Mouse (Mus musculus) lung, postnatal 0 days (tissue): ENCODE measurements around the gene Gm20929. TPM values are rescaled to one million over a fixed set of nuclear protein-coding genes. Genes with fewer than 3 reads are reported as not detected.
"Not testable (repeated sequence)": the region's sequence is repeated elsewhere in the genome, so short reads cannot be mapped to it uniquely, and the experiment has no call there.

Experiments used
- ATAC-seq: fragments of 200-750 bp; cut with Nextera tagmentation; 2 replicates; pipeline ENCODE4 v1.8.0; 2017; ENCODE audit warnings: moderate library complexity
- DNase-seq: peaks from one replicate; pipeline ENCODE4 v3.0.0-alpha.2; 2016; ENCODE audit warnings: low spot score
- H3K27ac ChIP-seq: fragments of 300-500 bp; sonication (generic); 2 replicates; pipeline ENCODE4 v1.5.1; 2014; ENCODE audit warnings: antibody characterized with exemption, mild to moderate bottlenecking, low read length, mixed read lengths
- H3K27me3 ChIP-seq: fragments of 300-500 bp; sonication (generic); replicated peaks from 2 replicates; pipeline ENCODE4 v1.6.1; 2014; ENCODE audit warnings: low read length, mixed read lengths; ENCODE audit not compliant: insufficient read depth
- H3K36me3 ChIP-seq: fragments of 300-500 bp; sonication (generic); 2 replicates; pipeline ENCODE4 v1.6.1; 2014; ENCODE audit warnings: low read length, mixed read lengths; ENCODE audit not compliant: insufficient read depth
- H3K4me1 ChIP-seq: fragments of 300-500 bp; sonication (generic); 2 replicates; pipeline ENCODE4 v1.6.1; 2014; ENCODE audit warnings: antibody characterized with exemption, low read depth, low read length, mixed read lengths; ENCODE audit not compliant: insufficient read depth
- H3K4me2 ChIP-seq: fragments of 300-500 bp; sonication (generic); replicated peaks from 2 replicates; pipeline ENCODE4 v1.6.1; 2014; ENCODE audit warnings: low read depth, mild to moderate bottlenecking, low read length, moderate library complexity, mixed read lengths
- H3K4me3 ChIP-seq: fragments of 300-500 bp; sonication (generic); 2 replicates; pipeline ENCODE4 v1.5.1; 2014; ENCODE audit warnings: low read depth, low read length
- H3K9ac ChIP-seq: fragments of 300-500 bp; sonication (generic); replicated peaks from 2 replicates; pipeline ENCODE4 v1.6.1; 2014; ENCODE audit warnings: low read depth, mild to moderate bottlenecking
- H3K9me3 ChIP-seq: fragments of 300-500 bp; sonication (generic); 2 replicates; pipeline ENCODE4 v1.6.1; 2016; ENCODE audit warnings: low read length, mixed read lengths
- WGBS: fragments of 180-500 bp; shearing (Covaris S2); extraction: QIAGEN DNeasy Blood & Tissue Kit; methylation state at CpG from one replicate; pipeline ENCODE4 v1.1.7; 2014; 5-methylcytosine and 5-hydroxymethylcytosine counted together
- polyA plus RNA-seq: library from polyadenylated mRNA; unstranded; fragments of >200 nt; fragmentation: Nextera tagmentation; extraction: Ambion mirVana; gene quantifications from 2 replicates; pipeline ENCODE4 v1.2.1, GENCODE M21; 2015

Gene Gm20929
- not detected in 2 replicates for polyA plus RNA-seq

DNA sequence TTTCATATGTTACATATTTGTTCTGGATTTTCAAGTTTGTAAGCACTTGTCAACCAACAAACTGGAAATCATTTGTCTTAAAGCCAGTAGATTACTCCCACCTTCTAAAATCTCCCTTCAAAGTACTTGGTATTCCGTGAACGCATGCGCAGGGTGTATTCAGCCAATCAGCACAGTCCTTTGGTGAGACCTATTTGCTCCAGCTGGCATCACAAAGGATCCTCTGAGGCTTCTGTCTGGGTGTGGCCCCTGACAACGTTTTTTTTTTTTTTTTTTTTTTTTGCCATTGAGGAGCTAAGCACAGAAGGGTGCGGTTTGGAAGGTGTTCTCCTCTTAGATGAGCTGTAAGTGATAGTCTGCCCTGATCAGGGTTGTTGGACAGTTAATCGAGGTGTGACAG is at the start of gene Gm20929:
Gm20929 (plus strand) TSS at position 301 of the 400 bp plus-strand sequence.
- H3K9me3 ChIP-seq, H3K4me3 ChIP-seq, H3K36me3 ChIP-seq, H3K27ac ChIP-seq, H3K9ac ChIP-seq, H3K27me3 ChIP-seq, ATAC-seq, DNase-seq, H3K4me1 ChIP-seq, H3K4me2 ChIP-seq: not testable (repeated sequence)
- no CpG with 5 or more reads among the region's 6 CpGs for WGBS
